Mouse (Mus musculus) heart, adult 2 months (tissue): Measurements from ENCODE around the gene Phlpp2.

ENCODE experiments used
- CTCF ChIP-seq: fragments of 200-600 bp; IDR thresholded peaks from 2 replicates; pipeline ENCODE4 v1.8.1; 2022; ENCODE audit warnings: antibody characterized with exemption, mild to moderate bottlenecking, moderate library complexity
- POLR2A ChIP-seq: fragments of 200-500 bp; IDR thresholded peaks from 2 replicates; pipeline ENCODE4 v1.6.1; 2011; ENCODE audit warnings: mild to moderate bottlenecking, low read depth, low read length, control low read depth; ENCODE audit not compliant: insufficient read depth

DNA sequence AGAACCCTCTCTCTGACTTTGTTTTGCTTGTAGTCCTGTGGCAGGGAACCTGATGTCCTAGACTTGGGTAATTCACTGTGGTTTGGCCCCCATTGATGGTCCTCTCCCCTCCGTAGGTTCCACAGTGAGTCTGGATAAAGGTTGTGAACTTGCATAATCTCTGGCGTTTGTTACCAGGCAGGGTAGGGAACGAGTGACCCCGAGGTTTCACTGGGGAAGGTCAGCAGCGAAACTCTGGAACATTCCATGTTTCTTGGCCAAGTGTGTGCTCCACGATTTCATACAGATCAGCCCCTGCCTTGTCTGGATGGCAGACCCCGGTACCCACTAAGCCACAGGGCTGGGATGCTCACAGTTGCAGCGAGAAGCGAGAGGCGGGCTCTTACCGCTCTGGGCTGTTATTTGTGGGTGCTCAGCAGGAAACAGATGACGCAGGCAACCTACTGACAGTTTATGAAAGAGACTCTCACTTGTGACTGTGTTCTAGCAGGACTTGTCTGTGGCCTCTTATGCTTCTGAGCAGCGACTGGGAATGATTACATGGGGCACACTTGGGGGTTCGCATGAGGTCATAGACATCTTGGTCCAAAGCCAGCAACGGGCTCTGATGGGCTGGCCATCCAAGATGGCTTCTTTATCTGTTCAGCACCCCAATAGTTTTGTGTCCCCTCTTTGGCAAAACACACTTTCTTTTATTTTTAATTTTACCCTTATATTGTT is 114.2 kb downstream of the Phlpp2 start:
- TF ChIP-seq CTCF (no peak), POLR2A (no peak)
